Mouse (Mus musculus): ENCODE results near the gene Tmem150c. TPM values are rescaled to one million over a fixed set of nuclear protein-coding genes. Genes with fewer than 3 reads are reported as not detected.

The Tmem150c gene
- total RNA-seq, 1 experiment: 0.22 TPM

DNA sequence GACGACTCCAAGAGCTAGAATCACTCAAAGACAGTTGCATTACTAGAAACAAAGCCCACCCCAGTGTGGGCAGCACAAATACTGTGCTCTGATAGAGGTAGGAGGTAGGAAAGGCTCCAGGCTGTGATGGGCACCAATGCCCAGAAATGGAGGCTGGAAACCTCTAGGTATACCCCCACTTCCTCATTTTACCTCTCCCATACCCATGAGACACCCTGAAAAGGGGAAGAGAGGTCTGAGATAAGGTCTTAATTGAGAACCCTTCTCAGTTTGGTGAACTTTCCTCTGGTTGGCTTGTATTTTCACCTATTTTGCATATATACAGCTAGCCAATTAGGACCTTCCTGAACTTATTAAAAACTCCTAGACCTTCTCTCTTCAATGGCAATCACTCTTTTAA lies 2.4 kb upstream of the Tmem150c start:
- no peak overlapping the region for H3K4me3 ChIP-seq (ENCODE audit: insufficient read depth in 1 of 2, low read depth in 1 of 2, low read length in 2 of 2, poor library complexity in 1 of 2, severe bottlenecking in 1 of 2)
- H3K9me3 ChIP-seq (ENCODE audit: control insufficient read depth, insufficient read depth, low read depth, low read length): no peaks in the 10 kb centered on the region
- H3K4me1 ChIP-seq (ENCODE audit: control insufficient read depth in 2 of 2, insufficient read depth in 2 of 2, low read length in 2 of 2, poor library complexity in 1 of 2): no peaks in the 10 kb centered on the region
- TF ChIP-seq CHD2 (IDR thresholded peaks at IDR 0.05; ENCODE audit: low read depth, low read length) (no peak), MAFK (IDR thresholded peaks at IDR 0.05; ENCODE audit: insufficient read depth, low read depth, low read length) (no peak), ZC3H11A (IDR thresholded peaks at IDR 0.05; ENCODE audit: borderline replicate concordance, low read depth, low read length) (no peak), ZNF384 (IDR thresholded peaks at IDR 0.05; ENCODE audit: low read depth, low read length) (no peak), HCFC1 (IDR thresholded peaks at IDR 0.05; ENCODE audit: borderline replicate concordance, insufficient read depth, low read length) (no peak)
- no peaks in the 10 kb centered on the region for H3K36me3 ChIP-seq (ENCODE audit: control insufficient read depth, insufficient read depth, low read length, poor library complexity, severe bottlenecking)
- in situ Hi-C loops (cut with MboI; ENCODE audit: low sequenced_read_pairs in 2 of 2, unreplicated experiment in 2 of 2): loop anchor here in 1 of 2 experiments (25.0 kb wide), 1 partner anchor 100 kb away; no protein-coding TSS in a partner anchor
- H3K27ac ChIP-seq (ENCODE audit: insufficient read depth, low read depth, low read length, poor library complexity, severe bottlenecking): no peak overlapping the region
- H3K9ac ChIP-seq (ENCODE audit: insufficient read depth, low read depth, low read length, poor library complexity, severe bottlenecking): no peak overlapping the region
- no peak for DNase-seq (ENCODE audit: low read depth, low spot score)

DNA sequence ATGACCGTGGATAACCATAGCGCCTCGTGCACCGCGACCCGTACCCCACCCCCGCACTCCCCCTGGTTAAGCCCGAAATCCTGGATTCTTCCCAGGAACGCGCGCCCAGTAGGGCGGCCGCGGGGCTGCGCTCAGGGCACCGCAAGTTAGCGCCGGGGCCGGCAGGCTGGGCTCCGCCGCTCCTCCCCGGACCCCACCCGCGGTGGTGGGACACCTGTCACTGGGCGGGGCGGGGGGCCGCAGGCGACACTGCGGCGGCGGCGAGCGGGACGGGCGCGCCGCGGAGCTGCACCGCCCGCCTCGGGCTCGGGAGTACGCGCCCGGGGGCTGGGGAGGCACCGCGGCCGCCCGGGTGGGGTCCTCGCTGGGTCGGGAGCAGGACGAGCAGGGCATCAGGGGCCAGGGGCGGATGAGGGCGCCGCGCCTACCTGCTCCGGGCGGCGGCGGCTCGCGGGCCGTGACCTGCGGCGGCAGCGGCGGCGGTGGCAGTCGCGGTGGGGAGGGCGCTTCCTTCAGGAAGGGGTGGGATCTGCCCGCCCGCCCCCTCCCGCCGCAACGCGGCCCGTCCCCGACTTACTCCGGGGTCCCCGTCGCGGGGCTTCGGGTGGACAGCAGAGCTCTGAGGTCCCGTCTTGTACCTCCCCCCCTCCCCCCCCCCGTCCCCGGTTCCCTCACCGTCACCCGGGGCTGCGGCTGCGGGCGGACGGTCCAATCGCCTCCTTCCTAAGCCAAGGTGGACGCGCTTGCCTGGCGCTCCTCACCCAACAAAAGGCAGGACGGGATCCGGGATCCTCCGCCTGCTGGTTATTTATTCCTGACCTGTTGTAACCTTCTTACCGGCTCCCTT lies 594 bp downstream of the Tmem150c start:
- H3K9me3 ChIP-seq (ENCODE audit: control insufficient read depth, insufficient read depth, low read depth, low read length): no peaks in the 10 kb centered on the region
- H3K27ac ChIP-seq (ENCODE audit: insufficient read depth, low read depth, low read length, poor library complexity, severe bottlenecking): no peak overlapping the region
- in situ Hi-C loops (cut with MboI; ENCODE audit: low sequenced_read_pairs in 2 of 2, unreplicated experiment in 2 of 2): loop anchor here in 1 of 2 experiments (25.0 kb wide), 1 partner anchor 97 kb away; no protein-coding TSS in a partner anchor
- DNase-seq (ENCODE audit: low read depth, low spot score): no peak
- no peaks in the 10 kb centered on the region for H3K36me3 ChIP-seq (ENCODE audit: control insufficient read depth, insufficient read depth, low read length, poor library complexity, severe bottlenecking)
- peak overlapping the region; percentile 38 to 80 for H3K4me3 ChIP-seq (ENCODE audit: insufficient read depth in 1 of 2, low read depth in 1 of 2, low read length in 2 of 2, poor library complexity in 1 of 2, severe bottlenecking in 1 of 2)
- no peaks in the 10 kb centered on the region for H3K4me1 ChIP-seq (ENCODE audit: control insufficient read depth in 2 of 2, insufficient read depth in 2 of 2, low read length in 2 of 2, poor library complexity in 1 of 2)
- TF ChIP-seq MAFK (IDR thresholded peaks at IDR 0.05; ENCODE audit: insufficient read depth, low read depth, low read length) (no peak), HCFC1 (IDR thresholded peaks at IDR 0.05; ENCODE audit: borderline replicate concordance, insufficient read depth, low read length) (no peak), ZNF384 (IDR thresholded peaks at IDR 0.05; ENCODE audit: low read depth, low read length) (no peak), ZC3H11A (IDR thresholded peaks at IDR 0.05; ENCODE audit: borderline replicate concordance, low read depth, low read length) (no peak), CHD2 (IDR thresholded peaks at IDR 0.05; ENCODE audit: low read depth, low read length) (no peak)
- peak overlapping the region; percentile 79; the same call in 1 of the 2 replicates for H3K9ac ChIP-seq (ENCODE audit: insufficient read depth, low read depth, low read length, poor library complexity, severe bottlenecking)

- H3K36me3 ChIP-seq (ENCODE audit: control insufficient read depth, insufficient read depth, low read length, poor library complexity, severe bottlenecking): no peaks in the 10 kb centered on the region
- TF ChIP-seq MAFK (IDR thresholded peaks at IDR 0.05; ENCODE audit: insufficient read depth, low read depth, low read length): no peak
- TF ChIP-seq ZNF384 (IDR thresholded peaks at IDR 0.05; ENCODE audit: low read depth, low read length): no peak
- no peak for TF ChIP-seq ZC3H11A (IDR thresholded peaks at IDR 0.05; ENCODE audit: borderline replicate concordance, low read depth, low read length)
- no peak for TF ChIP-seq HCFC1 (IDR thresholded peaks at IDR 0.05; ENCODE audit: borderline replicate concordance, insufficient read depth, low read length)
- no peak for TF ChIP-seq CHD2 (IDR thresholded peaks at IDR 0.05; ENCODE audit: low read depth, low read length)
- H3K9me3 ChIP-seq (ENCODE audit: control insufficient read depth, insufficient read depth, low read depth, low read length): no peaks in the 10 kb centered on the region
- in situ Hi-C loops (cut with MboI; ENCODE audit: low sequenced_read_pairs in 2 of 2, unreplicated experiment in 2 of 2): loop anchor here in 1 of 2 experiments (25.0 kb wide), 1 partner anchor 96 kb away; no protein-coding TSS in a partner anchor
- H3K4me3 ChIP-seq (ENCODE audit: insufficient read depth in 1 of 2, low read depth in 1 of 2, low read length in 2 of 2, poor library complexity in 1 of 2, severe bottlenecking in 1 of 2): peak overlapping the region; percentile 38 to 80
- DNase-seq (ENCODE audit: low read depth, low spot score): no peak
- no peak overlapping the region for H3K27ac ChIP-seq (ENCODE audit: insufficient read depth, low read depth, low read length, poor library complexity, severe bottlenecking)
- no peaks in the 10 kb centered on the region for H3K4me1 ChIP-seq (ENCODE audit: control insufficient read depth in 2 of 2, insufficient read depth in 2 of 2, low read length in 2 of 2, poor library complexity in 1 of 2)
- no peak overlapping the region for H3K9ac ChIP-seq (ENCODE audit: insufficient read depth, low read depth, low read length, poor library complexity, severe bottlenecking)
Measured at GRCm38 (mm10) chr5:100158301-100158700, 1.3 kb downstream of the Tmem150c start.

DNA sequence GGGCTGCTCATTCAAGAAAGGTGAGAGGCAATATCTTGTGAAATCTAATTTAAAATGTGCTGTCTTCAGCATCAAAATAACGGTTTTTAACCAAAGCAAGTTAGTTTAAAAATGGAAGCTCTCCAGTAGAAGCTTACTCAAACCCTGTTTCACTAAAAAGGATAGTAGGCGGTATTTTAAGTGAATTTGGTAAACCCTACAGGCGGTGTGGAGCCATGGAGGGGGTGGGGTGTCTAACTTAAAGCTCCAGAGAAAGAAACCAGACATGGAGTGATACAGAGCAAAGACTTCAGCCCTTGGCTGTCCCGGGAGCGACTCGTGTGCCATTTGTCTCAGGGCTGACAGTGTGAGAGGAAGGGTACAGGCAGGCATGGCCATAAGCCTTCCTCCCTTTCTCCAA lies 4.0 kb downstream of the Tmem150c start:
- no peak for DNase-seq (ENCODE audit: low read depth, low spot score)
- no peaks in the 10 kb centered on the region for H3K9me3 ChIP-seq (ENCODE audit: control insufficient read depth, insufficient read depth, low read depth, low read length)
- no peaks in the 10 kb centered on the region for H3K4me1 ChIP-seq (ENCODE audit: control insufficient read depth in 2 of 2, insufficient read depth in 2 of 2, low read length in 2 of 2, poor library complexity in 1 of 2)
- no peak overlapping the region for H3K27ac ChIP-seq (ENCODE audit: insufficient read depth, low read depth, low read length, poor library complexity, severe bottlenecking)
- H3K4me3 ChIP-seq (ENCODE audit: insufficient read depth in 1 of 2, low read depth in 1 of 2, low read length in 2 of 2, poor library complexity in 1 of 2, severe bottlenecking in 1 of 2): no peak overlapping the region
- no peak overlapping the region for H3K9ac ChIP-seq (ENCODE audit: insufficient read depth, low read depth, low read length, poor library complexity, severe bottlenecking)
- no peaks in the 10 kb centered on the region for H3K36me3 ChIP-seq (ENCODE audit: control insufficient read depth, insufficient read depth, low read length, poor library complexity, severe bottlenecking)
- no peak for TF ChIP-seq ZC3H11A (IDR thresholded peaks at IDR 0.05; ENCODE audit: borderline replicate concordance, low read depth, low read length)
- TF ChIP-seq HCFC1 (IDR thresholded peaks at IDR 0.05; ENCODE audit: borderline replicate concordance, insufficient read depth, low read length): no peak
- TF ChIP-seq ZNF384 (IDR thresholded peaks at IDR 0.05; ENCODE audit: low read depth, low read length): no peak
- TF ChIP-seq CHD2 (IDR thresholded peaks at IDR 0.05; ENCODE audit: low read depth, low read length): no peak
- no peak for TF ChIP-seq MAFK (IDR thresholded peaks at IDR 0.05; ENCODE audit: insufficient read depth, low read depth, low read length)
- in situ Hi-C loops (cut with MboI; ENCODE audit: low sequenced_read_pairs in 2 of 2, unreplicated experiment in 2 of 2): loop anchor here in 1 of 2 experiments (25.0 kb wide), 1 partner anchor 93 kb away; no protein-coding TSS in a partner anchor
